Mouse (Mus musculus) adrenal gland, adult 10 weeks (tissue): ENCODE results near the gene Ch25h. TPM values are rescaled to one million over a fixed set of nuclear protein-coding genes. Genes with fewer than 3 reads are reported as not detected.

Experiments
- polyA plus RNA-seq: library from polyadenylated mRNA; stranded (reverse); fragments of 350-450 nt; fragmentation: Illumina TruSeq; extraction: RNeasy Lipid Tissue Mini Kit (QIAGEN cat#74804); gene quantifications from one replicate; pipeline ENCODE4 v1.2.3, GENCODE M21; 2014; ENCODE audit warnings: low read depth, low replicate concordance

Gene Ch25h
- 1.3 TPM for polyA plus RNA-seq

GRCm38 (mm10) chr19:34474991-34475971 is at the start of gene Ch25h:
Gene Ch25h (minus strand): TSS chr19:34475164.

Other genes starting within 250 kb of the Ch25h start
- 9.2 TPM for gene Acta2, start 219.6 kb downstream of the Ch25h start, polyA plus RNA-seq
- gene Fas, start 184.5 kb downstream of the Ch25h start, polyA plus RNA-seq = 29.7 TPM
- gene Lipa, start 52.3 kb upstream of the Ch25h start, polyA plus RNA-seq = 526 TPM
- 23.2 TPM for gene Ifit2, start 75.5 kb upstream of the Ch25h start, polyA plus RNA-seq
- 18.7 TPM for gene Ifit3, start 108.4 kb upstream of the Ch25h start, polyA plus RNA-seq
- gene Ifit1bl1, start 126.8 kb upstream of the Ch25h start, polyA plus RNA-seq = 7.5 TPM
- 9.3 TPM for gene Ifit3b, start 132.8 kb upstream of the Ch25h start, polyA plus RNA-seq
- 2.6 TPM for gene Ifit1bl2, start 165.6 kb upstream of the Ch25h start, polyA plus RNA-seq
- gene Ifit1, start 165.7 kb upstream of the Ch25h start, polyA plus RNA-seq = 27.5 TPM